Mouse (Mus musculus) layer of hippocampus, postnatal 10 days (tissue): ENCODE data around the gene Slc10a7. TPM values are rescaled to one million over a fixed set of nuclear protein-coding genes. Genes with fewer than 3 reads are reported as not detected.
"Not testable (repeated sequence)": the region's sequence is repeated elsewhere in the genome, so short reads cannot be mapped to it uniquely, and the experiment has no call there.

Source experiments
- DNase-seq, 2 experiments: peaks; one replicate each; pipeline ENCODE4 v3.0.0; 2021; ENCODE audit warnings: low spot score in 2 of 2
- total RNA-seq, 2 experiments: library from RNA; stranded (reverse); gene quantifications; 2 replicates each; pipeline ENCODE4 v1.2.3; 2021

Slc10a7 gene
- total RNA-seq, 2 experiments from 2014 or later: 7.8 to 8.2 TPM

DNA sequence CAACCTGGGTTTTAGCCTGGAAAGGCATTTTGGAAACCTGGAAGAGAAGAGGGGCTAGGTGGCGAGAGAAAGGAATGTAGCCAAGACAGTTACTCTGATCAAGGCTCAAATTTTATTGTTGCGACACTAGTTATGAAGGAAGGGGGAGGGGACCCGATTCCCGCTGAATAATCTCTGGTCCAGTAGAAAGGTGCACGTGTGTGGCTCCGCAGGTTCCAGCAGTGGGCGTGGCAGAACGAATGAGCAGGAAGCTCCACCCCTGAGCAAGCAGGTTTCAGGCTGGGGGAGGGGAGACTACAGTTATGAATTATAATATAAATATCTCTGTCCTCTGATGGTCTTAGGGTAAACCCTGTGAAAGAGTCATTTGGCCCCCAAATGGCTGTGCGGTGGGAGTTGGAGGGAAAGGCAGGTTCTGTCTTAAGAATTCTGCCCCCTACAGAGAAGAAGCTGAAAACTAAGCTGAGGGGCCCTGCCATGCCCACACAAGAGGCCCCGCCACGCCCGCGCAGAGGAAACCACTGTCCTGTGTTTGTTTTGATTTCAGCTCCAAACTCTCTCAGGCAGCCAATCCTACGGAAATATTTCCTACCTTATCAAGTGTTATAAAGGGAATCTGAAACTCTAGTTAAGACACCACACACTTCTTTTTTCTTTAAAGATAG, 36.1 kb downstream of the Slc10a7 start:
- not testable (repeated sequence) for DNase-seq

DNA sequence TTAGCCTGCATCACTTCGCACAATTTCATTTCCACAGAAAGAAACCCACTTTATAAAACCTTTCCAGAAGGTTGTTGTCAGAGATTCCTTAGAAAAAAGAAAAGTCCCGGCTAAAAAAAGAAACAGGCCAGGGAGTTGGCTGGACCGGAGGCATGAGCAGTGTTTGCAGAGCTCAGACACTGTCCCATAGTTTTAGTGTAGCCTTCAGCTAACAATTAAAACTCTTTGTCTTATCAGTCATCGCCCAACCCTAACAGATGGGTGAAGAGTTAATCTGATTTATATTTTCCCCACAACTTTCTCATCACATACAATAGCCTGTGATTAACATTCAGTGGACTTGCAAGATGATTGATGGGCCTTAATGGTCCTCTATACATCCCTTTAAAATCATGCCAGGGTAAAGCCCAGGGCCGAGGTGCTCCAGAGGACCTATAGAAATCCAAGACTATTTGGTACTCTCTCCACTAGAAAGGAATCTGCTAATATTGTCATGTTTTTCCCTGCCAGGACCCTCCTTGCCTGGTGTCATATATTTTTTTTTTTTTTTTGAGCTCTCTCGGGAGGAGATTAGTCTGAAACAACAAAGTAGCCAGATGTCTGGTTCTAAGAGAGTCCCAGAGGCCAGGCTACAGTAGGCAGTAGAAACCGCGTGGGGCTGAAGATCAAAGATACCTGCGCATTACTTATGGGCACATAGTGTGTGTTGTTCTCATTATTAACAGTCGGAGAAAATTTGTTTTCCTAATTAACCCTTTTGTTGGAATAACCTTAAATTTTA, 41.0 kb downstream of the Slc10a7 start:
- no peak for DNase-seq

DNA sequence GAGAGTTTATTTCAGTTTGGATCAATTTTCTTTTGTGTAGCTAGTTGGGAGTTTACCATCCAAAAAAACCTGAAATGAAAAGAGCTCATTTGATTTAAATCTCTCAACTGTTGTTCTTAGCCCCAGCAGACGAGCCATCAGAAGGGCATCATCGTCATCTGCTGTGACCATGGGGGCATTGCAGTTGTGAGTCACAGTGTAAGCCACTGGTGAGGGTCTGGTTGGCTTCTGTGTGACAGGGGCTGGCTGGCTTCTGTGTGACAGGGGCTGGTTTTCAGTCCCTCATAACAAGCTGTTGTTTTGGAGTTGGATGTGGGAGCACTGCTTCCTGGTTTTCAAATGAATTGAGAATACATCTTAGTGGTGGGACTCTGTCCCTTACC, 41.6 kb downstream of the Slc10a7 start:
- DNase-seq: no peak

DNA sequence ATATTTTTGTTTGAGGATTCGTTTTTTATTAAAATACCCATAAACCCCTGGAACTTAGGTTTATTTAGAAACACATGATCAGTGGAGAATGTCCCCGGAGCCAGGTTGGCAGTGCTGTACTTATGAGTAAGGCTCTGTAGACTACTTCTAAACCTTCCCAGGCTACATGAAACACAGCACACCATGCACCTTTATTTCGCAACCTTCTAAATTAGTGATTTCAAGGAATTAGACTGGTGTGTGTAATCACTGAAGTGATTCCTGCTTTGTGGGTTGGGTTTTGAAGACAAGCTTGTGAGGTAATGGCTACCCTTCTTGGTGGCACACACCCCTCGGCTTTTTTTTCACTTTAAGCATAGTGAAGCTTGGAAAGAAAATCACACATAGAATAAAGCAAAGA, 46.7 kb downstream of the Slc10a7 start:
- DNase-seq: no peak

DNA sequence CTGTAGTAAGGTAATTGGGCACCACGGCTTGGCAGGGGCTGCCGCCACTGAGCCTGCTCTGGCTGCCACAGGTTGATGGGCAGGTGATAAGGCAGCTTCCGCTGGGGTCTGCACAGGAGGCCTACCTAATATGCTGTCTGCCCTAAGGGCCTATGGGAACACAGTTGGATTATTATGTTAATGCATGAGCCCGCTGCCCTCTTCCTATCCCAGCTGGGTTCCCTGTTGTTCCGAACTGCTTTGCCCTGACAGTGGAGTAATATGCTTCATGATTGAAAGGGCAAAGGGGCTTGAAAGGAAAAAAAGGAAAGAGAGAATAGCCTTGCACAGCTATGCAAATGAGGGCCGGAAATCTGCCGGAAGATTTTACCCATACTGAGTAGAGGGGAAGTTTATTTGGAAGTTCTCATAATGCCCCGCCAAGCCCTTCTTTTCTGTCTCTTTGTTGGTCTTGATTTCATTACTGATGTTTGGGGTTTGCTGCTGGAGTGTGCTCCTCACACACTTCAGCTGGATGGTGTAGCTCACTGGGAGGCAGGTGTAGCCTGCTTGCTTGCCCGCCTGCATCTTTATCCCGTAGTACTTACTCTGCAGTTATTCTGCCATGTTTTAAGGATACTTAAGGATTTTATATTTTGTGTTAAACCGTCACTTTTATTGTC, 47.8 kb downstream of the Slc10a7 start:
- DNase-seq: no peak

DNA sequence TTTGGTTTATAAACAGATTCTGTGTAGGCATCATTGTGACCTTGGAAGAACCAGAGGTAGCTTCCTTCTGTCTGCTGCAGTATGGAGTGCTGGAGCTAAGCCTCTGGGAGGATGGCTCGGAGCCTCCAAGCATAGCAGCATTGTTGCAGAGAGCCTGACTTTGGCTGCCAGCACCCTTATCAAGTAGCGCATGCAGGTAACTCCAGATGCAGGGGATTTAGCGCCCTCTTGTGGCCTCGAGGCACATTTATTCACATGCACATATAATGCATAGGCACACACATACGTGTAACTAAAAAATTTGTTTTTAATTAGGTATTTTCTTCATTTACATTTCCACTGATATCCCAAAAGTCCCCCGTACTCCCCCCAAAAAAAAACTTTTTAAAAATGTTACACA, 52.5 kb downstream of the Slc10a7 start:
- DNase-seq: no peak

DNA sequence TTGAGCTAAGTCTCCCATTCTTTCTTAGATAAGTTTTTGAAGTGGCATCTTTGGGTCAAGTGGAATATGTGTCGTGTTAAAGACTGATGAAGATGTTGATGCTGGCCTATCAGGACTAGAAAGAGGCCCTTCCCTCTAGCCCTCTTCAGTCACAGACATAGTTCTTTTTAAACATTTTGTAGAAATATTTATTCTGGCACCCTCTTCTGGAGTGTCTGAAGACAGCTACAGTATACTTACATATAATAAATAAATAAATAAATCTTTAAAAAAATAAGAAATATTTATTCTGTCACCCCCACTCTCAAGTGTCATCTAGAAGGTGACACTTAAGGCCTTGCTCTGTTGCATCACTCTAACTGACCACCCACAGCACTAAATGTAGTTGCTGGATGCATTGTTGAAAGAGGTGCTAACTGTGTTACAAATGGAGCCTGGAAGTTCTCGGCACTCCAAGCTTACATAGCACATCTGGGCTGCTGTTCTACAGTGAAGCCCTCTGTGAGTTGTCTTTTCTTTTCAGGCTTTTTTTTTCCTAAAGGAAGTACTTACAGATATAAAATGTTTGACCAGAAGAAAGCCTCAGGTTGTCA, 54.4 kb downstream of the Slc10a7 start:
- DNase-seq: no peak

DNA sequence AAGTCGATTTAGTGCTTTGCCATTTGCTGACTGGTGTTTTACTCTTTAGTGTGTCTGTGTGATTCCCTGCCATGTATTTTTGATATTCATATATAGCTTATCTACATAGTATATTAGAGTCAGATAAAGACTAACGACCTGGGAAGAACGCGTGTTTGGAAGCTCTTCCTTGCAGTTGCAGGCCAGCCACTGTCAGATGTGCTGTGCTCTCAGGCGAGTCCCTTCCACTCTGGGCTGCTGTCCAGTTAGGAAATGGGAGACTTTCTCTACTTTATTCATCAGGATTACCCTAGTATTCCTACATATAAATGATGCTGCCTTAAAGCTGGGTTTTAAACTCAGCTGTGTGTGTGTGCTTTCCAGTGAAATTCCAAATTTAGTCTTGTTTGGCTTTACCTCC, 55.1 kb downstream of the Slc10a7 start:
- DNase-seq: no peak

DNA sequence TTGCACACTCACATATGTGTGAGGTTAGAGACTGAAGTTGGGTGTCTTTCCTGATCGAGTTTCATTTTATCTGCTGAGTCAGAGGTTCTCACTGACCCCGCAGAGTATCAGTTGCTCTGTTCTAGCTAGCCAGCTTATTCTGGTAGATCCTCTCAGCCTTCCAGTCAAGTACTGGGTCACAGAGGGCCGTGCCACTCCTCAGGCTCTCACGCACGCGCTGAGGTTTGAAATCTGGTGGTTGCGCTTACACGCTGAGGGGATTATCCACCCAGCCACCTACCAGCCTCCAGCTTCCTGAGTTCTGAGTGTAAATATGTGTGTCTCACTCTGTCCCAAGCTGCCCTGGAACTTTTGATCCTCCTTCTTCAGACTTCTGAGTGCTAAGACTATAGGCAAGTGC, 59.0 kb downstream of the Slc10a7 start:
- no peak for DNase-seq

DNA sequence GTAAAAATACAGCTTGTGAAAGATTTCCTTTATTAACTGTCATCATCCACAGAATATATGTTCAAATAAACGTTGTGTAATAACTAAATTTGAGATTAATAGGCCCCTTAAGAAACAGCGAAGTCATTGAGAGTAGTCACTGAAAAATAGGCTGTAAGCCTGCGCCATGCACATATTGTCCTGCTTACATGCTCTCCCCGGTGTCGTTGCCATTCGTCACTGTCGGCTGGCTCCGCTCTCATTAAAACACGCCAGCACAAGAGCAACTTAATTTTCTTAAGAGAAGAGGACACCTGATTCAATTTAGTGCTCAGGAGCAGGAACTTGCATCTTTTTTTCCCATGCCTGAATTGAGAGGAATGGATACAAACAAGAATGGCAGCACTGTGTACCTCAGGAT, 62.4 kb downstream of the Slc10a7 start:
- DNase-seq: no peak

DNA sequence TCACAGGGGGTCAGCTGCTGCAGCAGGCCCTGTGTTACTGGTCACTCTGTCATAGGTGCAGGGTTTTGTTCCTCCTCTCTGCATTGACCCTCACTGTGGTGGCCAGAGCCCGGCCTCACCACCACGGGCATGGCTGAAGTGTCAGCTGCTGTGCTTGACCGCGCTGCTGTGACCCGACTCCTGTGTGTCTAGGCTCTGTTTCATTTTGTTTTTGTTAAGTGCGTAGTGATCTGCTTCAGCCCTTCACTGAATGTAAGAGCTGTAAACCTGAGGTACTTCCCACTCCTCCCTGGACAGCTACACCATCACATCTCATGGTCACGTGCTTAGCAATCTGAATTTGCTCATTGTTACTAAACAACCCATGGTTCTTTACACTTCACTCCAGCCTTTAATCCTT, 65.1 kb downstream of the Slc10a7 start:
- DNase-seq: no peak

DNA sequence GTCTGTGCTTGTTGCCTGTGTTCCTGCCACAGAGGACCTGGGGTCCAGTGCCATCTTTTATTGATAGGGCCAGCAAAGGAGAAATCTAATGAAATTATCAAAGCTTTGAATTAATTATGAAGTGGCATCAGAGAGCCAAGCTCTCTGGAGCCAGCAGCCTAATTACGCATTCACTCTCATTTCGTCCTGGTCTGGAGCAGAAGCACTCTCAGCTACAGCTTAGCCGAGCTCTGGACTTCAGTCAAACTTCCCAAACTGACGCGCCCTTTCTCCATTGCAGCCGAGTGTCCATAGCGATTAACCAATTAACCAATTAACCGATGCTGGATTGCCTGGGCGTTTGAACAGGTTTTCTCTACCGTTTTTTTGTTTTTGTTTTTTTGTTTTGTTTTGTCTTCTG, 68.4 kb downstream of the Slc10a7 start:
- DNase-seq: no peak

DNA sequence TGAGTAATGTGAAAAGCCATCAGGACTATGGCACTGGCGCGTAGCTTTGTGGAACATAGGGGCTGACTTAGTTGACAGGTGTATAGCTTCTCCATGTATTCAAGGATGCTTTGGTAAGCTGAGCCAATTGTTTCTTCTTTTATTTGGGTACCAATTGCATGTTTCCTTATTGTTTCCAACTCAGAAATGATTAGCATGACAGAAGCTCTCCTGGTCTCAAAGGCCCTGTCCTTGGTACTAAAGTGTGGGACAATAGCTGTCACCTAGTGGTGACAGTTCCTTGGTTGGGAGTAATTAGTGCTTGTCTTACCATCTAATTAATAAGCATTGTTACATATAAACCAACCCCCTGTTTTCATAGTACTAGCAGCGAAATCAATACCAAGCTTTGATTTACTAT, 68.9 kb downstream of the Slc10a7 start:
- DNase-seq: no peak

DNA sequence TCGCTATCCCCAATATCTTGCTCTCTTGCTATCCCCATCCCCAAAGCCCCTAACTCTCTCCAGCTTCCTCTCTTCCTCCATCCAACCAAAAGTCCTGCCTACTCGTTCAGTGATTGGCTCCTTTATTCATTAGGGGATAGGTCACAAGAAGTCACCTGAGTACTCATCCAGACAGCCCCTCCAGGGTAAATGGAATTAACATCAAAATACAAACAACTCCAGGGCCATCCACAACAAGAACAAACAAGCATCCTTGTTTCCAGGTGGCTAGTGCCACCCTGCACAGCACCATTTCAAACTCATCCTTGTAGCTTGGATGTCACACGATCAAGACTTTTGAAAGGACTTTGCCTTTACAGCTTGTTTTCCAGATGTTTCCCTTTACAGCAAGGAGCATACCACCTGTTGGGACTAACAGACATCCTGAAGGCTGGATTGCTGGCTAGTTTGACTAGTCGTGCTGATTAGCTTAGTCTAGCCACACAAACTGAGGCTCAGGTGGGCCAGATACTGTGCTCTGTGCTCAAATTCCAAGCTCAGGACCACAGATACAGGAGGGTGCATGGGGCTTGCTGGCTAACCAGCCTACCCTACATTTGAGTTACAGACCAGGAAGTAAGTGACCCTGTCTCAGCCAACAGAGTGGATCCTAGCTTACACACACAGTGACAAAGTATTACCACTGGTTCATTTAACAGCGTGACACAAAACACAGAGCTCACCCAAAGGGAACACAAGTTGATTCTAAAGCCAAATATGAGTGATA, 75.0 kb downstream of the Slc10a7 start:
- no peak for DNase-seq

DNA sequence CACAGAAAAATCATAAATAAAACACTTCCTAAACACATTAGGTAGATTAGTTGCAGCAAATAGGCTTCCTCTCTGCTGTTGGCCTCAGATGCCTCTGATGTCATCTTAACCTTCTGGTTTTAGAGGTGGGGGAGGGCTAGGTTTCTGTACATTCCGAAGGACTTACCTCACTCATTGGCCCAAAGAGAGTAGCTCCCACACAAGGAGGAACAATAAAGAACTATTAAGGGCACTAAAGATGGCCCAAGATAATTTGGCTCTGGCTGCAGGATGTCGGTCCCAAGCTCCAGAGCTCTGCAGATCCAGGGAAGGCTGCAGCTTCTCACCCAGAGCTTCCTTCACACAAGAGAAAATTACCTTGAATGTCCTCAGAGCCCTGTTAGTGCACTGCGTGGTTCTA, 75.7 kb downstream of the Slc10a7 start:
- DNase-seq: no peak

DNA sequence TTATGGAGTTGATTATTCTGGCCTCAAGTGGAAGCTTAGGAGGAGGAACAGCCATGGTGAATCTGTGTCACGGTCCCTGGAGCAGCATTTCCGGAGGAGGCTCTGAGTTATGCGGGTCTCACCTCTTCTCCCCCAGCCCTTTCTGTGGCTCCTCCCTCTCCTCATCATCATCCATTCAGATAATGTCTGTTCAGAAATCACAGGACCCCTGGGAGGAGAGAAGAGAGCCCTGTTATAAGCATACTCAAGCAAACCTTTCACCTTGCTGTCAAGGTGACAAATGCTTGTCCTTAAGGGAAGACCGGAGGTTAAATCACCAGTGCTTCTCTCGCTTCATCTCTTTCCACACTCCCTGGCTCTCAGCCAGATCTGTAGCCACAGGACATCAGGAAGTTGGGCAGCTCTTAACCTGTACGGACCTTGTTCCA, 86.3 kb downstream of the Slc10a7 start:
- DNase-seq: no peak

DNA sequence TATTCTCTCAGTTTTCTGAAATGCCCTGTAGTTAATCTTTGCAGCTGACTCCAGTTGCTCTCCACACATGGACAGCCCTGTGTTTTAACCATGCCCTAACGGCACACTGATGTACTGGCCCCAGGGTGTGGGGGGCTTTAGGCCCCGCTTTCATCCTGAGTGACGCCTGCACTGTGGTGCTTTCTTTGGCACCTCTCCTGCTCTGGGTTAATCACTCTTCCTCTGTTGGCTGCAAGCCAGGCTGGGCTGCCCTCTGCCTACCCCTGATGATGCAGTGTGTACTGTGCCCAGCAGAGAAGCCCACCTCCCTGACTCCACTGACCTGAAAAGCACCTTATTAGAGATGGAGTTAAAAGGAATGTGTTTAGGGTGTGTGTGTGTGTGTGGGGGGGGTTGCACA, 89.1 kb downstream of the Slc10a7 start:
- DNase-seq: no peak

DNA sequence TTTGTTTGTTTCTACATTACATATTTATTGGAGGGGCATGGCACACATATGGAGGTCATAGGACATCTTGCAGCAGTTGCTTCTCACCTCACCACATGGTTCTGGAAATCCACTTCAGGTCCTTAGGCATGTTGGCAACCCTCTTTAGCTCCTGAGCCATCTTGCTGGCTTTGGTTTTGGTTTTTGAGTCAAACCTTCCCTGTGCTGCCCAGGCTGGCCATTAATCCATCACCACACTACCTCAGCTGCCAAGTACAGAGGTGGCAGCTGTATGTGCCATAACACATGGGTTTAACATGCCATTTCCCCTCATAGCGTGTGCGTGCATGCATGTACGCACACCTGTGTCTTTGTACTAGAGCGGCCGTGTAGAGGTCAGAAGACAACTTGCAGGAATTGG, 93.9 kb downstream of the Slc10a7 start:
- DNase-seq: no peak

DNA sequence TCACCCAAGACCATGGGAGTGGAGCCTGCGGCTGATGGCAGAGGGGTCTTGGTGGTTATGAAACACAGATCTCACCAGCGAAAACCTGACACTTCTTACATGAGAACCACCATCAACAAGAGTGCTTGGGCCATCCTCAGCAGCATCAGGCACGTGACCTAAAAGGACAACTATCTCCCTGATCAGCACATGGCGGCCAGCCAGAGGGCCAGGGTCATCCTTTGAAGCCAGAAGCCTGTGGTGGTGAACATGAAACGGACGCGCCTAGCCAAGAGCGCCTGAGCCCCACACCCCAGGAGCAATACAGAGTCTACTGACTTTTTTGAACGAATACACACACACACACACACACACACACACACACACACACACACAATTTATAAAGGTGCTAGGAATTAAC, 95.3 kb downstream of the Slc10a7 start:
- no peak for DNase-seq

DNA sequence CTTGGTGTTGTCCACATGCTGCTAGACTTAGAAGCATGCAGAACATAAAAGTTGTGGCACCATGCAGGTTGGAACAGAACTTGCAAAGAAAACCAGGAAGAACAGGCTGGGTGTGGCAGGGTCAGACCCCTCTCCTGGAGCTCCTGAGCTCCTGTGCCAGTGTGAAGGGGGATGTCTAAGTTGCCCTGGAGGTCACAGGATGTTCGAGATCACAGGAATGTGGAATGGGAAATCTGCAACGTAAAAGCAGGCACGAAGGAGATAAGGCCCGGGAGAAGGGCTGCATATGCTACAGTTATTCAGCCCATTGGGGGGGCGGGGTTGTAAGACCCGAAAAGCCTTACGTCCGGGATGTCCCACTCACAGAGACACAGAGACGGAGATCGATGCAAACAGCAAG, 100.2 kb downstream of the Slc10a7 start:
- DNase-seq: no peak

DNA sequence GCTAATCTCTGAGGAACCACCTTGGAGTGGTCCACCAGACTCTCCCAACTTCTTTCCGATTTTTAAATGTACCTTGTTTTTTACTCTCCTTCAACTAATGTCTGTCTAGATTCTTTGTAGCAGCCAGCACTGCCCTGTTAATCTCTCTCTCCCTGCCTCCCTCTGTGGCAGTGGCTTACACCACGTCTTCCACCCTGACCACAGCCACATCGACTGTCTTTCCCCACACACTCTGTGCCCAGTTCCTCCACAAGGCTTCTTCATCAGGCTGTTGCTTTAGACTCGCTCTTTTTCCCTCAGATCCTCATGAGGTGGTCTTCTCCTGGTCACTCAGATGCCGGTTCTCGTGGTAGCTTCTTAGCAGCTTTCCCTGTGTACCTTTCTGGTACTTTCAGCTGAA, 101.9 kb downstream of the Slc10a7 start:
- no peak for DNase-seq
